Mouse (Mus musculus) lung, adult 2 months (tissue): ENCODE measurements around the gene Abhd12b.

Experiments
- CTCF ChIP-seq: fragments of 200-500 bp; IDR thresholded peaks from 2 replicates; pipeline ENCODE4 v1.5.1; 2011; ENCODE audit warnings: mild to moderate bottlenecking, low read length, control low read depth; ENCODE audit not compliant: insufficient read depth
- POLR2A ChIP-seq: fragments of 200-500 bp; IDR thresholded peaks from 2 replicates; pipeline ENCODE4 v1.6.1; 2011; ENCODE audit warnings: low read depth, mild to moderate bottlenecking, control low read depth, low read length, borderline replicate concordance; ENCODE audit errors: extremely low read depth

- no peak for TF ChIP-seq CTCF
- no peak for TF ChIP-seq POLR2A
Measured at GRCm38 (mm10) chr12:70117146-70117545, 36.8 kb upstream of the Abhd12b start.
